Mouse (Mus musculus): Measurements from ENCODE around the gene Gm17535.
"Not testable (repeated sequence)": the region's sequence is repeated elsewhere in the genome, so short reads cannot be mapped to it uniquely, and the experiment has no call there.

DNA sequence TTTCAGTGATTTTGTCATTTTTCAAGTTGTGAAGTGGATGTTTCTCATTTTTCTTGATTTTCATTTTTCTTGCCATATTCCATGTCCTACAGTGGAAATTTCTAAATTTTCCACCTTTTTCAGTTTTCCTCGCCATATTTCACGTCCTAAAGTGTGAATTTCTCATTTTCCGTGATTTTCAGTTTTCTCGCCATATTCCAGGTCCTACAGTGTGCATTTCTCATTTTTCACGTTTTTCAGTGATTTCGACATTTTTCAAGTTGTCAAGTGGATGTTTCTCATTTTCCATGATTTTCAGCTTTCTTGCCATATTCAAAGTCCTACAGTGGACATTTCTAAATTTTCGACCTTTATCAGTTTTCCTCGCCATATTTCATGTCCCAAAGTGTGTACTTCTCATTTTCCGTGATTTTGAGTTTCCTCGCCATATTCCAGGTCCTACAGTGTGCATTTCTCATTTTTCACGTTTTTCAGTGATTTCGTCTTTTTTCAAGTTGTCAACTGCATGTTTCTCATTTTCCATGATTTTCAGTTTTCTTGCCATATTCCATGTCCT is 9.4 kb upstream of the Gm17535 start, which contains the start of gene Gm10717:
- TF ChIP-seq CTCF (IDR thresholded peaks at IDR 0.05; ENCODE audit: borderline replicate concordance, extremely low read depth, insufficient read depth, insufficient read length); POLR2A (IDR thresholded peaks at IDR 0.05; ENCODE audit: borderline replicate concordance, extremely low read depth, insufficient read depth, insufficient read length, poor library complexity, severe bottlenecking): not testable (repeated sequence)

Measured in brain, embryonic 14.5 days (tissue).